Mouse (Mus musculus) intestine, postnatal 0 days (tissue): ENCODE measurements around the gene Ap5z1. TPM values are rescaled to one million over a fixed set of nuclear protein-coding genes. Genes with fewer than 3 reads are reported as not detected.

Source experiments
- ATAC-seq: fragments of 200-750 bp; cut with Nextera tagmentation; 2 replicates; pipeline ENCODE4 v1.8.0; 2017; ENCODE audit warnings: mild to moderate bottlenecking, moderate TSS enrichment, moderate library complexity
- H3K27ac ChIP-seq: fragments of 300-500 bp; sonication (generic); 2 replicates; pipeline ENCODE4 v1.5.1; 2014; ENCODE audit warnings: mild to moderate bottlenecking, low read depth, low read length, moderate library complexity
- H3K27me3 ChIP-seq: fragments of 300-500 bp; sonication (generic); replicated peaks from 2 replicates; pipeline ENCODE4 v1.6.1; 2014; ENCODE audit warnings: low read length, mixed read lengths; ENCODE audit not compliant: control insufficient read depth, insufficient read depth
- H3K36me3 ChIP-seq: fragments of 300-500 bp; sonication (generic); 2 replicates; pipeline ENCODE4 v1.6.1; 2014; ENCODE audit warnings: mild to moderate bottlenecking, moderate library complexity; ENCODE audit not compliant: control insufficient read depth, insufficient read depth
- H3K4me1 ChIP-seq: fragments of 300-500 bp; sonication (generic); replicated peaks from 2 replicates; pipeline ENCODE4 v1.6.1; 2014; ENCODE audit warnings: antibody characterized with exemption, low read length, mixed read lengths; ENCODE audit not compliant: control insufficient read depth, insufficient read depth
- H3K4me2 ChIP-seq: fragments of 300-500 bp; sonication (generic); replicated peaks from 2 replicates; pipeline ENCODE4 v1.6.1; 2014; ENCODE audit warnings: low read depth, mild to moderate bottlenecking, moderate library complexity
- H3K4me3 ChIP-seq: fragments of 300-500 bp; sonication (generic); 2 replicates; pipeline ENCODE4 v1.5.1; 2014; ENCODE audit warnings: low read depth, low read length
- H3K9ac ChIP-seq: fragments of 300-500 bp; sonication (generic); 2 replicates; pipeline ENCODE4 v1.6.1; 2014; ENCODE audit warnings: mild to moderate bottlenecking, low read depth, low read length
- H3K9me3 ChIP-seq: fragments of 300-500 bp; sonication (generic); 2 replicates; pipeline ENCODE4 v1.6.1; 2016; ENCODE audit warnings: mixed run types; ENCODE audit not compliant: control insufficient read depth
- CTCF ChIP-seq: sonication (generic); IDR thresholded peaks from 2 replicates; pipeline ENCODE4 v1.5.1; 2016; ENCODE audit warnings: low read depth, mild to moderate bottlenecking, control low read depth, antibody characterized with exemption, moderate library complexity
- WGBS: fragments of 180-500 bp; shearing (Covaris S2); extraction: QIAGEN DNeasy Blood & Tissue Kit; methylation state at CpG from one replicate; pipeline ENCODE4 v1.1.7; 2014; 5-methylcytosine and 5-hydroxymethylcytosine counted together
- polyA plus RNA-seq: library from polyadenylated mRNA; unstranded; fragments of >200 nt; fragmentation: Nextera tagmentation; extraction: Ambion mirVana; gene quantifications from 2 replicates; pipeline ENCODE4 v1.2.1, GENCODE M21; 2015

Ap5z1 gene
- polyA plus RNA-seq, 1 experiment from 2014 or later, result 9.0 TPM

DNA sequence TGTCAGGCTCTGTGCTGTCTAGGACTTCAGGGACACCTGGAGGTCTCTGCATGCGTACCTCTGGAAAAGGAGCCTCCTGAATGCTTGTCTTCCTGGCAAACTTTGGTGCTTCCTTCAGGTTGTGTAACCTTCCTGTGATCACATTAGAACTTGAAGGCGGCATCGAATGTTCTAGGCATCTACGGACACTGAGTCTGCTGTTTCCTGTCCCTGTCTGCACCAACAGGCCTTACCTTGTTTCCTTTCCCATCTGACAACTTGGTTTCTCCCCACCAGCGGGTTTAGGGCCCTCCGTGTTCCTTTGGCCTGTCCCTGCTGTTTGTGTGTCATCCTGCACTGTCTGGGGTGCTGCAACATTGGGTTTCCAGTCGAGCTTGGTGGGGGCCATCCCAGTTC lies 21.7 kb upstream of the Ap5z1 start:
- Histone ChIP-seq H3K27me3 (no peaks in the 10 kb centered on the region), H3K4me1 (peaks cover 11% of the 10 kb centered on the region; the same call in 1 of the 2 replicates), H3K36me3 (peaks cover 5% of the 10 kb centered on the region), H3K4me2 (peak overlapping the region; percentile 66; the same call in 1 of the 2 replicates), H3K4me3 (no peak overlapping the region), H3K9ac (no peak overlapping the region), H3K27ac (no peak overlapping the region), H3K9me3 (no peaks in the 10 kb centered on the region)
- ATAC-seq, result no peak
- WGBS, result 73% methylated on average over 7 of the region's 7 CpGs
- TF ChIP-seq CTCF, result no peak

DNA sequence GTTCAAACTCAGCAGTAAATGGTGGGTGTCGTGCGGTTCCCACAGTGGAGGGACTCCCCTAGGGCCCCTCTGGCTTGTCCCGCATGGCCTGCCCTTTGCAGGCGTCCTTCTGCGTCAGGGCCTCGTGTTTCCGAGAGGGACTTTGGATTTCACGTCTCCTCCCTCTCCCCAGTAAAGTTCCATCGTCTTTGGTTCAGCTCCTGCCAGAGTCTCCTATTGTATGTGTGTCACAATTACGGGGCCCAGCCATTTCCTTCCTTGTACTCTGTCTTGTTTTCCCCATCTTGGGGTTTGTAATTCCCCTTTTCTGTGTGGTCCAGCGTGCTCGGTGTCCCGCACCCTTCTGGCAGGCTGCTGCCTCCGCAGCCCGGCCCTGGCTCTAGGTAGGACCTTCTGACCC lies 20.2 kb upstream of the Ap5z1 start:
- Histone ChIP-seq H3K9me3 (no peaks in the 10 kb centered on the region), H3K27ac (no peak overlapping the region; the same call in 1 of the 2 replicates), H3K4me1 (peaks cover 11% of the 10 kb centered on the region; the same call in 1 of the 2 replicates), H3K4me2 (no peak overlapping the region), H3K27me3 (no peaks in the 10 kb centered on the region), H3K4me3 (no peak overlapping the region), H3K9ac (no peak overlapping the region), H3K36me3 (peaks cover under 1% of the 10 kb centered on the region; the same call in 1 of the 2 replicates)
- TF ChIP-seq CTCF, result no peak
- 61% methylated on average over 15 of the region's 15 CpGs for WGBS
- no peak for ATAC-seq

DNA sequence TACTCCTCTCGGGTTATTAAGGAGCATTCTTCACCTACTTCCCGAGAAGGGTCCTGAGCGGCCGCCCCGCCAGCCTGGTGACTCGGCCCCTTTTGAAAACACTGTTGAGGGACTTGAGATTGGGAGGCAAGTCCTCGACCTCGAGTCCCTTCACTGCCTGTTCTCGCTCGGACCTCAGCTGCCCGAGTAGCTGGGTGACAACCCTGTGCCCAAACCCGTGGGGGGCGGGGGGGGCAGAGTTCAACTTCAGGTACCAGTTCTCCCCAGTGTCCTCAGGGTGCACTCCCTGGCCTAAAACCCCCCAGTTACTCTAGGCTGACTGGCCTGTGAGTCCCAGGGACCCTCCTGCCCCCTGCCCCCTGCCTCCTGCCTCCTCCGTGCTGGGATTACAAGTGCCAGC lies 19.8 kb upstream of the Ap5z1 start:
- H3K4me1 ChIP-seq, result peaks cover 11% of the 10 kb centered on the region; the same call in 1 of the 2 replicates
- TF ChIP-seq CTCF, result no peak
- H3K27ac ChIP-seq, result no peak overlapping the region; the same call in 1 of the 2 replicates
- no peak overlapping the region for H3K4me3 ChIP-seq
- WGBS, result 64% methylated on average over 14 of the region's 14 CpGs
- peaks cover 5% of the 10 kb centered on the region; the same call in 1 of the 2 replicates for H3K36me3 ChIP-seq
- no peak overlapping the region for H3K4me2 ChIP-seq
- ATAC-seq, result no peak
- no peaks in the 10 kb centered on the region for H3K27me3 ChIP-seq
- H3K9me3 ChIP-seq, result no peaks in the 10 kb centered on the region
- no peak overlapping the region for H3K9ac ChIP-seq

DNA sequence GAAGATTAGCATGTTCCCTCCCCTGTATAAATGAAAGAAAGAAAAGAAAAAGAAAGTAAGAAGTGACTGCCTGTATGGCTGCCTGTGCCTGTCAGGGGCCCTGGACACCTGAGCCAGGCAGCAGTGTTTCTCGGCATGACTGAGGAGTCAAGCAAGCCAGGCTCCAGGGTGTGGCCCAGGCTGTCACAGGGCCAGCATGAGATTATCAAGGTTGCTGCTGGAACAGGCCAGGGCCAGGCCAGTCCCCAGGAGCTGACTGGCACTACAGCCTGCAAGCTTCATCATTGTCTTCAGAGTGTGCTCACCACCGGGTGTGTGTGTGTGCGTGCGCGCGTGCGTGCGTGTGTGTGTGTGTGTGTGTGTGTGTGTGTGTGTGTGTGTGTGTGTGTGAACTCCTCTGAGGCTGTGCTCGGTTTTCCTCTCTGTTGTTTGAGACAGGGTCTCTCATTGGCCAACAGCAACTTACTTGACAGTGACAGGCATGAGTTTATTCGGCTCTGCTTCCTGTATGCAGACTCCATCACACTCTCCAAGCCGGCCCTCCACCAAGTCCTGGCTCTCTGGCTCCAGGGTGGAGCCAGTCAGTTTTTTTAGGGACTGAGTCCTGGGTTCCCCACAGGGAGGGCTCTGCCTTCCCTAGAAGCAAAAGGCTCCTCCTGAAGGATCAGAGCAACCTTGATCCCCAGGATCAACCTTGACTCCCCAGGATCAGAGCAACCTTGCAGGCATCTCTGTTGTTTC lies 18.8 kb upstream of the Ap5z1 start:
- H3K9me3 ChIP-seq, result no peaks in the 10 kb centered on the region
- peaks cover 15% of the 10 kb centered on the region for H3K36me3 ChIP-seq
- H3K4me2 ChIP-seq, result no peak overlapping the region
- peak; percentile 60 for ATAC-seq
- no peaks in the 10 kb centered on the region for H3K27me3 ChIP-seq
- TF ChIP-seq CTCF, result no peak
- peaks cover 11% of the 10 kb centered on the region; the same call in 1 of the 2 replicates for H3K4me1 ChIP-seq
- peak overlapping the region; percentile 28 for H3K27ac ChIP-seq
- H3K4me3 ChIP-seq, result no peak overlapping the region
- no peak overlapping the region for H3K9ac ChIP-seq
- WGBS, result 42% methylated on average over 11 of the region's 11 CpGs

DNA sequence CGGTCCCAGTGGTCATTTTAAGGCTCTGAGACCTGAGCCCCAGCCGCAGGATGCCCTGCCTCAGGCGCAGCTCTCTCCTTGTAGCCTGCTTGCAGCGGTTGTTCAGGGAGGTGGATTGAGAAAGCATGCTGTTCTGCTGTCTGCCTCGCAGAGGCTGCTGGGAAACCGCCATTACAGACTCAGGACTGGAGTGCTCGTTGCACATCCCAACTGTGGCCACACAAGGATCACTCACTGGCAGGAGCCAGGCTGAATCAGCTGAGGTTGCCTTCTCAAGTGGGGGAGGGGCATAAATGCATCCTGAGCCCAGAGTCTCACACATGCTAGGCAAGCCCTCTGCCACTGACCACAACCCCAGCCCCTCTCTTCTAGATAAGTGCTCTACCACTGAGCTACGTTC lies 18.0 kb upstream of the Ap5z1 start:
- no peak for ATAC-seq
- H3K27ac ChIP-seq, result no peak overlapping the region
- H3K27me3 ChIP-seq, result no peaks in the 10 kb centered on the region
- TF ChIP-seq CTCF, result no peak
- WGBS, result 67% methylated on average over 8 of the region's 8 CpGs
- H3K4me1 ChIP-seq, result peaks cover 11% of the 10 kb centered on the region; the same call in 1 of the 2 replicates
- H3K9me3 ChIP-seq, result no peaks in the 10 kb centered on the region
- no peak overlapping the region for H3K4me2 ChIP-seq
- H3K9ac ChIP-seq, result no peak overlapping the region
- peaks cover 22% of the 10 kb centered on the region for H3K36me3 ChIP-seq
- no peak overlapping the region for H3K4me3 ChIP-seq

DNA sequence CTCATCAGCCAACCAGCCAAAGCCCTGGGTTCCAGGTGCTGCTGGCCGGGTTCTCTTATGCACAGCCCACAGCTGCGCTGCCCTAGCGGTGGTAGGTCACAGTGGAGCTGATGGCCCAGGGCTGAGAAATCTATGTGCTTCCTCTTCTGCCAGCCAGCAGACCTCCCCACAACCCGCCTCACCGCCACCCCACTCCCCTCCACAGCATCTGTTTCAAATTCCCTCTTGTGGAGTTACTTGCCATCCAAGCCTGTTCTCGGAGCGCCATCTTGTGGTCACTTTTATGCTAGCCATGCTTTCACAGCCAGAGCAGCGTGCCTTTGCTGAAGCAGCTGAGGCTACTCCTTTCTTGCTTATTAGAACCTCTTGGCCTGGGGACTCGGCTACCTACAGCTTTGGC lies 15.7 kb upstream of the Ap5z1 start:
- TF ChIP-seq CTCF, result peak; percentile 99
- Histone ChIP-seq H3K4me2 (no peak overlapping the region), H3K4me3 (no peak overlapping the region), H3K9me3 (no peaks in the 10 kb centered on the region), H3K9ac (no peak overlapping the region), H3K27ac (no peak overlapping the region), H3K4me1 (peaks cover 11% of the 10 kb centered on the region; the same call in 1 of the 2 replicates), H3K27me3 (no peaks in the 10 kb centered on the region), H3K36me3 (peaks cover 38% of the 10 kb centered on the region)
- 12% methylated on average over 9 of the region's 9 CpGs for WGBS
- peak; percentile 8; the same call in 1 of the 2 replicates for ATAC-seq
